Mouse (Mus musculus) lung, postnatal 0 days (tissue): ENCODE results near the gene Rhobtb3. TPM values are rescaled to one million over a fixed set of nuclear protein-coding genes. Genes with fewer than 3 reads are reported as not detected.
"Not testable (repeated sequence)": the region's sequence is repeated elsewhere in the genome, so short reads cannot be mapped to it uniquely, and the experiment has no call there.

ENCODE experiments used
- ATAC-seq: fragments of 200-750 bp; cut with Nextera tagmentation; 2 replicates; pipeline ENCODE4 v1.8.0; 2017; ENCODE audit warnings: moderate library complexity
- DNase-seq: peaks from one replicate; pipeline ENCODE4 v3.0.0-alpha.2; 2016; ENCODE audit warnings: low spot score
- H3K27ac ChIP-seq: fragments of 300-500 bp; sonication (generic); 2 replicates; pipeline ENCODE4 v1.5.1; 2014; ENCODE audit warnings: antibody characterized with exemption, mild to moderate bottlenecking, low read length, mixed read lengths
- H3K27me3 ChIP-seq: fragments of 300-500 bp; sonication (generic); replicated peaks from 2 replicates; pipeline ENCODE4 v1.6.1; 2014; ENCODE audit warnings: low read length, mixed read lengths; ENCODE audit not compliant: insufficient read depth
- H3K36me3 ChIP-seq: fragments of 300-500 bp; sonication (generic); 2 replicates; pipeline ENCODE4 v1.6.1; 2014; ENCODE audit warnings: low read length, mixed read lengths; ENCODE audit not compliant: insufficient read depth
- H3K4me1 ChIP-seq: fragments of 300-500 bp; sonication (generic); 2 replicates; pipeline ENCODE4 v1.6.1; 2014; ENCODE audit warnings: antibody characterized with exemption, low read depth, low read length, mixed read lengths; ENCODE audit not compliant: insufficient read depth
- H3K4me2 ChIP-seq: fragments of 300-500 bp; sonication (generic); replicated peaks from 2 replicates; pipeline ENCODE4 v1.6.1; 2014; ENCODE audit warnings: low read depth, mild to moderate bottlenecking, low read length, moderate library complexity, mixed read lengths
- H3K4me3 ChIP-seq: fragments of 300-500 bp; sonication (generic); 2 replicates; pipeline ENCODE4 v1.5.1; 2014; ENCODE audit warnings: low read depth, low read length
- H3K9ac ChIP-seq: fragments of 300-500 bp; sonication (generic); replicated peaks from 2 replicates; pipeline ENCODE4 v1.6.1; 2014; ENCODE audit warnings: low read depth, mild to moderate bottlenecking
- H3K9me3 ChIP-seq: fragments of 300-500 bp; sonication (generic); 2 replicates; pipeline ENCODE4 v1.6.1; 2016; ENCODE audit warnings: low read length, mixed read lengths
- CTCF ChIP-seq: IDR thresholded peaks from 2 replicates; pipeline ENCODE4 v1.5.1; 2016; ENCODE audit warnings: antibody characterized with exemption, mild to moderate bottlenecking
- EP300 ChIP-seq: IDR thresholded peaks from 2 replicates; pipeline ENCODE4 v1.6.1; 2016; ENCODE audit warnings: antibody characterized with exemption, mild to moderate bottlenecking, control low read depth
- WGBS: fragments of 180-500 bp; shearing (Covaris S2); extraction: QIAGEN DNeasy Blood & Tissue Kit; methylation state at CpG from one replicate; pipeline ENCODE4 v1.1.7; 2014; 5-methylcytosine and 5-hydroxymethylcytosine counted together
- polyA plus RNA-seq: library from polyadenylated mRNA; unstranded; fragments of >200 nt; fragmentation: Nextera tagmentation; extraction: Ambion mirVana; gene quantifications from 2 replicates; pipeline ENCODE4 v1.2.1, GENCODE M21; 2015

Gene Rhobtb3
- polyA plus RNA-seq, 1 experiment from 2014 or later, result 8.6 TPM

- Histone ChIP-seq H3K36me3 (no peaks in the 10 kb centered on the region), H3K4me1 (no peaks in the 10 kb centered on the region; the same call in 1 of the 2 replicates), H3K27ac (no peak overlapping the region), H3K4me2 (no peak overlapping the region), H3K27me3 (no peaks in the 10 kb centered on the region), H3K4me3 (no peak overlapping the region), H3K9me3 (no peaks in the 10 kb centered on the region), H3K9ac (no peak overlapping the region)
- no peak for TF ChIP-seq EP300
- TF ChIP-seq CTCF, result no peak
- ATAC-seq (no peak), DNase-seq (no peak)
- 55% methylated on average over 1 of the region's 1 CpGs for WGBS
These were observed 113.0 kb downstream of the Rhobtb3 start for GRCm38 (mm10) chr13:75830708-75831107.

- Histone ChIP-seq H3K9me3 (no peaks in the 10 kb centered on the region), H3K4me1 (no peaks in the 10 kb centered on the region), H3K27me3 (no peaks in the 10 kb centered on the region), H3K4me2 (no peak overlapping the region), H3K36me3 (no peaks in the 10 kb centered on the region), H3K4me3 (no peak overlapping the region), H3K27ac (no peak overlapping the region), H3K9ac (no peak overlapping the region)
- WGBS, result 86% methylated on average over 1 of the region's 1 CpGs
- DNase-seq (no peak), ATAC-seq (no peak)
- TF ChIP-seq EP300 (no peak), CTCF (no peak)
These were observed 118.3 kb downstream of the Rhobtb3 start for GRCm38 (mm10) chr13:75825388-75825787.

- H3K4me3 ChIP-seq, result no peak overlapping the region
- DNase-seq (peak; percentile 55), ATAC-seq (peak; percentile 23; the same call in 1 of the 2 replicates)
- no peak overlapping the region for H3K9ac ChIP-seq
- WGBS, result 70% methylated on average over 5 of the region's 5 CpGs
- no peak overlapping the region for H3K27ac ChIP-seq
- no peaks in the 10 kb centered on the region for H3K9me3 ChIP-seq
- no peaks in the 10 kb centered on the region for H3K36me3 ChIP-seq
- no peaks in the 10 kb centered on the region for H3K4me1 ChIP-seq
- no peak overlapping the region for H3K4me2 ChIP-seq
- no peak; the same call in 1 of the 2 replicates for TF ChIP-seq EP300
- no peak for TF ChIP-seq CTCF
- H3K27me3 ChIP-seq, result no peaks in the 10 kb centered on the region
These were observed 119.0 kb downstream of the Rhobtb3 start for GRCm38 (mm10) chr13:75824611-75825319.

GRCm38 (mm10) chr13:75823201-75823600 lies 120.5 kb downstream of the Rhobtb3 start:
- 79% methylated on average over 9 of the region's 9 CpGs for WGBS
- Histone ChIP-seq H3K4me3 (no peak overlapping the region), H3K9ac (no peak overlapping the region), H3K9me3 (no peaks in the 10 kb centered on the region), H3K36me3 (no peaks in the 10 kb centered on the region), H3K4me1 (no peaks in the 10 kb centered on the region), H3K4me2 (no peak overlapping the region), H3K27ac (no peak overlapping the region), H3K27me3 (no peaks in the 10 kb centered on the region)
- DNase-seq (no peak), ATAC-seq (no peak)
- TF ChIP-seq CTCF (no peak), EP300 (no peak)

- ATAC-seq, H3K27ac ChIP-seq, DNase-seq, H3K4me2 ChIP-seq, H3K4me1 ChIP-seq, H3K9ac ChIP-seq, H3K9me3 ChIP-seq, H3K4me3 ChIP-seq, H3K36me3 ChIP-seq, H3K27me3 ChIP-seq: not testable (repeated sequence)
- WGBS, result 80% methylated on average over 3 of the region's 4 CpGs
These were observed 121.4 kb downstream of the Rhobtb3 start for GRCm38 (mm10) chr13:75822366-75822765.

- TF ChIP-seq CTCF (no peak), EP300 (0 out of 2 replicates have a peak, but pooled peaks have one; percentile 27)
- no peaks in the 10 kb centered on the region for H3K27me3 ChIP-seq
- H3K4me2 ChIP-seq, result no peak overlapping the region
- H3K9me3 ChIP-seq, result no peaks in the 10 kb centered on the region
- H3K4me3 ChIP-seq, result no peak overlapping the region
- no peaks in the 10 kb centered on the region for H3K4me1 ChIP-seq
- no peaks in the 10 kb centered on the region for H3K36me3 ChIP-seq
- H3K9ac ChIP-seq, result no peak overlapping the region
- ATAC-seq, result no peak
- no peak overlapping the region for H3K27ac ChIP-seq
- DNase-seq, result peak; percentile 44
These were observed 123.8 kb downstream of the Rhobtb3 start for GRCm38 (mm10) chr13:75819898-75820297.

Other genes starting within 250 kb of the Rhobtb3 start
- 6.1 and 7.0 TPM in 2 replicates for gene Ell2, start 237.2 kb downstream of the Rhobtb3 start, polyA plus RNA-seq
- gene Glrx, start 104.1 kb downstream of the Rhobtb3 start, polyA plus RNA-seq, result 106 TPM in 2 replicates
- 0.43 and 0.73 TPM in 2 replicates for gene Spata9, start 23.2 kb upstream of the Rhobtb3 start, polyA plus RNA-seq
- gene Rfesd, start 74.8 kb upstream of the Rhobtb3 start, polyA plus RNA-seq, result 18.5 and 21.5 TPM in 2 replicates
- gene Gpr150, start 113.1 kb upstream of the Rhobtb3 start, polyA plus RNA-seq, result 0.06 and 0.08 TPM in 2 replicates
- gene Arsk, start 154.7 kb upstream of the Rhobtb3 start, polyA plus RNA-seq, result 4.4 and 4.8 TPM in 2 replicates
- gene Ttc37, start 154.8 kb upstream of the Rhobtb3 start, polyA plus RNA-seq, result 4.3 and 7.2 TPM in 2 replicates